Mouse (Mus musculus) right cerebral cortex, postnatal 36 days (tissue): ENCODE results near the gene Ctnnd2.
A peak's percentile ranks its signal among the peaks of the same experiment; 100 is the strongest.

Source experiments
- DNase-seq, 2 experiments: peaks; one replicate each; pipeline ENCODE4 v3.0.0; 2022; ENCODE audit warnings: low spot score in 2 of 2, mixed read lengths in 1 of 2

Gene Ctnnd2

GRCm38 (mm10) chr15:30240881-30241280 is 68.5 kb downstream of the Ctnnd2 start:
- DNase-seq, result no peak

- no peak for DNase-seq
Observed at GRCm38 (mm10) chr15:30268822-30269221, 96.4 kb downstream of the Ctnnd2 start.

DNA sequence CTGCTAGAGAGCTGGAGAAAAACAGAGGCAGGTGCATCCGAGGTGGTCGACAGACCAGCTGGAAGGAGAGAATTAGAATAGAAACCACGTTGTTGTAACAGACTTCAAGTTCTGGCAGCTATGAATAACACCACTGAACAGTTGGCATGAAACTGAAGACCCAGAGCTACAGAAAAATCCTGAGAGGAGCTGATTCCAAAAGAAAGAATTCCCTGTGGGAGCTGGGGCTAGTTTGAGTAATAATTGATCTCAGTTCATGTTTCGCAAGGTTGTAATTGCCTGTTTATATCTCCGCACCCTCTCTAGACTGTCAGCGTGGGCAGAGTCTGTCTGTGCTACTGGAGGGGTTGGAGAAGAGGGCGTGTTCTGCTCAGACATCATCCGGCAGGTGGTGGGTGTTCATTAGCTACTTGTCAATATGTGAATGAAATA is 98.8 kb downstream of the Ctnnd2 start:
- DNase-seq, result peak in 1 of 2 experiments; percentile 45

DNA sequence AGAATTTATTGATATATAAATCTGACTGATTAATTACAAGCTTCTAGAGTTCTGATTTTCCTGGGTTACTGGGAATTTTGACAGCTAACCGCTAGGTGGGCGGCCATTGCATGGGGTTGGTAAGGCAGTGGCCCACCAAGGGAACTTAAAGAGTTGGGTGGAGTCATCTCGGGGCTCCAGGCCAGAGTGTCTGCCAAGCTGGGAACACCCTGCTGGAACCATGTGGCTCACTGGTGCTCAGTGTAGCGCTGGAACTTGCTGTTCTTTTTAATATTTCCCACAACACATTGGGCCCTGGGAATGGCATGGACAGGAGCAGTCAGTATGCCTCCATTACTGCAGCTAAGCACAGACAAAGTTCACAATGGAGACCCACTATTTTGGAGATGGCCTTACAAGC is 99.9 kb downstream of the Ctnnd2 start:
- DNase-seq, result no peak

- DNase-seq, result no peak
Observed at GRCm38 (mm10) chr15:30275721-30276120, 103.3 kb downstream of the Ctnnd2 start.

GRCm38 (mm10) chr15:30276691-30277090 is 104.3 kb downstream of the Ctnnd2 start:
- no peak for DNase-seq

GRCm38 (mm10) chr15:30278610-30279009 is 106.2 kb downstream of the Ctnnd2 start:
- DNase-seq, result no peak

- no peak for DNase-seq
Observed at GRCm38 (mm10) chr15:30285572-30286244, 113.3 kb downstream of the Ctnnd2 start.

DNA sequence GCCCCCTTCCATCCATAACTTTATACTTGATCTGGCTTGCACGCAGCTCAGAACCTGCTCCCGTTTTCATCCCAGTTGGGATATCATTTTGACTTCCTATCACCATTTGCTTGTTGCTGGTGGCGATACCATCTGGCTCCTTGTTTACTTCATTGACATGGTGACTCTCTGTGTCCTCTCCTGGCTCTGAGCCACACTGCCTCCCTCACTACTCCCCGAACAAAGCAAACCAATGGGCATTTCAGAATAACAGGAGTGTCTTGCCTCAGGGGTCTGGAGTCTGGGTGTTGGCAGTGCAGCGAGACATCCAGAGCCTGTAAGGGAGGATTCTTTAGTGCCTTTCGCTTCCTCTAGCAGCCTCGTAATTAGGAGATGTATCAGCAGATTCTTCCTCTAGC is 113.9 kb downstream of the Ctnnd2 start:
- no peak for DNase-seq

- DNase-seq, result no peak
Observed at GRCm38 (mm10) chr15:30302824-30303223, 130.4 kb downstream of the Ctnnd2 start.

- peak; percentile 22 to 30 for DNase-seq
Observed at GRCm38 (mm10) chr15:30306437-30306836, 134.0 kb downstream of the Ctnnd2 start.

DNA sequence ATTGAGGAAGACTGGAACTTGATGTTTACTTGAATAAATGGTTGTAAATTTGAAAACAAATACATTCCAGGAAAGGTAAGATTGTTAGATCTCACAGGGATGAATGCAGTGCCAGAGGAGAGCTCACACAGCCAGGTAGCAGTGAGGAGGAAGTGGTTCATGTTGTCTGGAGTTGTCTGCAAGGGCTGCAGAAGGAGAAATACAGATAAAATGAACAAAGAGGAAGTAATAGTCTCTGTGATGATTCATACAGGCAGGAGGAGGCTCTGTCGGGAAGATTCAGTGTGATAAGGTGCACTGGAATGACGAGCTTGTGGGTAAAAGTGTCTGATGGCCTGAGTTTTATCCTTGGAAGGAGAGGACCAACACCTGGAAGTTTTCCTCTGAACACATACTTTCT is 150.2 kb downstream of the Ctnnd2 start:
- no peak for DNase-seq

- no peak for DNase-seq
Observed at GRCm38 (mm10) chr15:30333336-30334310, 161.2 kb downstream of the Ctnnd2 start.

DNA sequence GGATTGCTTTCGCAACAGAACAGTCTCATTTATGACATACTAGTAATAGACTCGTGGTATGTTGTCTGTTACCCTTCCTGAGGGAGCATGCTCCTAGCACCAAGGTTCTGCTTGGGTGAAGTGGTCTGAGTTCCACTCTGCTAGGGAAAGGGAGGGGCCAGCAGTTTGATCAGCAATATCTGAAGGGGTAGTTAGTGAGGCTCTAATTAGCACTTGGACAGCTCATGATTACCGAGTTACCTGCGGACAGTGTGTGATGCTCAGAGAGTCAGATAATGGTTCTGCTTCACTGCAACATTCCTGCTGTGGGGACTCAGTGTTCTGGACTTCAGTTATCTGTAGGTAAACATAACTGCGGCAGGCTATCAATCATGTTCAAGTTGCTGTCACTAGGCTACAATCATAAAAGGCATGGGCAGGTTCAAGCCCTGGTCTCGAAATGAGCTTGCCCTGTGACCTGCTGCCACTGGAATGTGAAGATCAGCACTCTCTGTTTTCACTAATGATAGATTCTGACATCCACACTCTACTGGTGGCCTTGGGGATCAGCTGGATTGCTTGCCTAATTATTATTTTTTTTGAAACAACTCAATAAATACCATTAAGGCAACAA is 166.3 kb downstream of the Ctnnd2 start:
- DNase-seq, result no peak

DNA sequence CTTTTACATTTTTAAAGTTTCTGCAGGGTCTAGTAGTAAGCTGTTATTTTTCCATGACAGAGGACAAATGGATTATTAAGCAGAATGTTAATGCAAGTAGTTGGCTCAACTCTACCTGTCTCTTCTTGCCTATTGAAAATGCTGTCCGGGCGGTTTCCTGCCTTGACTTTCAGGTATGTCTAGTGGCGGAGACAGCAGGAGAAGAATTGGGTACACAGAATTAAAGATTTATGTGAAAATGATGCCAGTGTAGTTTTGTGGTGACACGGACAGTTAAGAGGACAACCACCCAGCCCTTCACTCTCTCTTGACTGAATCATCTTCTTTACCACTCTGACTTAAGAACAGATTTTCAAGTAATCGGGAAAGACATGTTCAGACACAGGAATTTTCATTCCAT is 173.4 kb downstream of the Ctnnd2 start:
- no peak for DNase-seq

GRCm38 (mm10) chr15:30364491-30364890 is 192.1 kb downstream of the Ctnnd2 start:
- DNase-seq, result no peak

GRCm38 (mm10) chr15:30369997-30370396 is 197.6 kb downstream of the Ctnnd2 start:
- no peak for DNase-seq

GRCm38 (mm10) chr15:30371151-30371550 is 198.8 kb downstream of the Ctnnd2 start:
- DNase-seq, result no peak

GRCm38 (mm10) chr15:30373654-30374215 is 201.3 kb downstream of the Ctnnd2 start:
- DNase-seq, result no peak

- DNase-seq, result no peak
Observed at GRCm38 (mm10) chr15:30374907-30375306, 202.5 kb downstream of the Ctnnd2 start.

- no peak for DNase-seq
Observed at GRCm38 (mm10) chr15:30383075-30383842, 210.9 kb downstream of the Ctnnd2 start.
